Mouse (Mus musculus): ENCODE results near the gene AU015836.

DNA sequence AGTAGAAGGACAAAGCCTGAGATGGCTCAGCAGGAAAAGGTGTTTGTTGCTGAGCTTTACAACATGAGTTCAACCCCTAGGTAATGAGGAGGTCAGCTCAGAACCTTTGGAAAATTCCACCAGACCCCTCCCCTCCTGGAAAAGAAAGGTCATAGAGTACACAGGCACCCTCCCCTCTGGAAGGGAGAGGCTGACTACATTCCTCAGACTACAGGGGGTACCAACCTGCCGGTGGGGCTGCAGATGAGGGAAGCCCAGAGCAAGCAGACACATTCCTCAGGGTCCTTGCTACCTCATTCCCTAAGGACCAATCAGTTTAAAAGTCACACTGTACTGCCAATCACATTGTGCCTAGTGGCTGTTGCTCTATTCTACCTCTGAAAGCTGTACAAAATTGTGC lies 48.4 kb downstream of the AU015836 start:
- TF ChIP-seq GATA1 (IDR thresholded peaks at IDR 0.05; ENCODE audit: borderline replicate concordance, low read length) (no peak), FLI1 (IDR thresholded peaks at IDR 0.05; ENCODE audit: low read length) (no peak)

Measured in megakaryocyte, embryonic 14.5 days (primary cell).